Comparison of ENCODE assay signal across 8 mouse cellular contexts in the genomic region with DNA sequence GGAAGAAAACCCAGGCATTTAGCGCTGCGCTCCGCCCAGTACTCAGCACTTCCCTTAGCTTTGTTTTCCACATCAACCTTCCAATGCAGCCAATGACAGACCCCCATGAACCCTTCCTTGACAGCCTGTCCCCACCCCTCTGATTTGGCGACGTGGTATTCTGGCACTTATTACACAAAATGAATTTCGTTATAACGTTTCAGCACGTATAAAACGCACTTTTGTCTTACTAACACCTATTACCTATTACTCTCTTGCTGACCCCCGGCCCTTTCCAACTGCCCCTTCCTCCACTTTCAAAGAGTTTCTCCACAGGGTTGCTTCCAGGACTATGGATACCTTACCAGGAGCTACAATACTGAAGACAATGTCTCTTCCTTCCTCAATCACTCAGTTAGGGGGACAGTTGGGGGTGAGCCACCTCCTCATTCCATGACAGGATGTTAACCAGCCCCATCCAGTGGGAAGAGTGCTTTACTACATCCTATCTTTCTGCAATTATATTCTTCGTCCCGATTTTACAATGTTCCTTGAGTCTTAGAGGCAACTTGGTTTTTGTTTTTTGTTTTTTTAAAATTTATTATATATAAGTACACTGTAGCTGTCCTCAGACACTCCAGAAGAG. TPM values are rescaled to one million over a fixed set of nuclear protein-coding genes. Genes with fewer than 3 reads are reported as not detected.
DNase-seq lines count a peak whose midpoint lies in the region; ATAC-seq and TF ChIP-seq lines count a peak whose summit lies in the region.

No protein-coding gene starts in this region.

- peak overlapping the region; percentile 87 for H3K4me2 ChIP-seq in liver, embryonic 11.5 days
- peak overlapping the region; percentile 91 for H3K4me2 ChIP-seq in stomach, embryonic 16.5 days (ENCODE audit: low read depth, low read length)

- H3K36me3 ChIP-seq in testis, adult 2 months (ENCODE audit: control insufficient read depth, insufficient read depth, low read length) = no peaks in the 10 kb centered on the region
- H3K36me3 ChIP-seq in liver, embryonic 11.5 days (ENCODE audit: control insufficient read depth, insufficient read depth, low read length) = peaks cover 27% of the 10 kb centered on the region
- H3K36me3 ChIP-seq in stomach, embryonic 16.5 days (ENCODE audit: control insufficient read depth, insufficient read depth, low read length) = peaks cover 26% of the 10 kb centered on the region

- H3K9ac ChIP-seq in liver, embryonic 11.5 days (ENCODE audit: low read depth, low read length) = peak overlapping the region; percentile 68; the same call in 1 of the 2 replicates
- H3K9ac ChIP-seq in stomach, embryonic 16.5 days (ENCODE audit: low read length) = peak overlapping the region; percentile 85

- ATAC-seq in liver, embryonic 11.5 days (replicated peaks; ENCODE audit: low FRiP score) = 0 out of 2 replicates have a peak, but pooled peaks have one; percentile 18
- ATAC-seq in stomach, embryonic 16.5 days (ENCODE audit: insufficient read depth, low FRiP score) = no peak

- 12% methylated on average over 12 of the region's 12 CpGs for WGBS in liver, embryonic 11.5 days
- WGBS in stomach, embryonic 16.5 days = 10% methylated on average over 12 of the region's 12 CpGs

- DNase-seq in embryo, embryonic 11 days = peak; percentile 56
- no peak for DNase-seq in embryo, embryonic 9.5 days (ENCODE audit: extremely low spot score)
- no peak for DNase-seq in testis, postnatal 14 days (ENCODE audit: low spot score)
- DNase-seq in liver, embryonic 11.5 days (ENCODE audit: low spot score) = no peak
- no peak for DNase-seq in thymus, postnatal 10 days (ENCODE audit: low spot score in 2 of 2)
- no peak for DNase-seq in thymus, postnatal 36 days

- H3K4me3 ChIP-seq in testis, adult 2 months (ENCODE audit: control insufficient read depth, low read depth, low read length) = peak overlapping the region; percentile 54
- H3K4me3 ChIP-seq in liver, embryonic 11.5 days (ENCODE audit: low read depth, low read length) = peak overlapping the region; percentile 56
- peak overlapping the region; percentile 46 for H3K4me3 ChIP-seq in stomach, embryonic 16.5 days (replicated peaks; ENCODE audit: low read length)

- peaks cover 11% of the 10 kb centered on the region for H3K4me1 ChIP-seq in testis, adult 2 months (ENCODE audit: control insufficient read depth, insufficient read depth, low read length)
- peaks cover 26% of the 10 kb centered on the region for H3K4me1 ChIP-seq in liver, embryonic 11.5 days (replicated peaks; ENCODE audit: control insufficient read depth, insufficient read depth, low read length)
- H3K4me1 ChIP-seq in stomach, embryonic 16.5 days (ENCODE audit: control insufficient read depth, insufficient read depth, low read length) = peaks cover 28% of the 10 kb centered on the region

- TF ChIP-seq CTCF in testis, adult 2 months (IDR thresholded peaks at IDR 0.05; ENCODE audit: control insufficient read depth, insufficient read depth, insufficient replicate concordance, low read depth, low read length) = no peak

- no peak for TF ChIP-seq POLR2A in testis, adult 2 months (IDR thresholded peaks at IDR 0.05; ENCODE audit: control insufficient read depth, low read depth, low read length)

- no peaks in the 10 kb centered on the region for H3K9me3 ChIP-seq in liver, embryonic 11.5 days (ENCODE audit: control insufficient read depth, low read length)
- H3K9me3 ChIP-seq in stomach, embryonic 16.5 days (replicated peaks; ENCODE audit: control insufficient read depth, low read length) = no peaks in the 10 kb centered on the region

- no peak overlapping the region for H3K27ac ChIP-seq in testis, adult 2 months (ENCODE audit: control insufficient read depth, insufficient read depth, low read depth, low read length)
- peak overlapping the region; percentile 70 for H3K27ac ChIP-seq in liver, embryonic 11.5 days (ENCODE audit: low read depth, low read length)
- H3K27ac ChIP-seq in stomach, embryonic 16.5 days (ENCODE audit: low read length) = peak overlapping the region; percentile 82

- H3K27me3 ChIP-seq in testis, adult 2 months (ENCODE audit: control insufficient read depth, insufficient read depth, low read length) = no peaks in the 10 kb centered on the region
- H3K27me3 ChIP-seq in liver, embryonic 11.5 days (replicated peaks; ENCODE audit: control insufficient read depth, insufficient read depth, low read length) = no peaks in the 10 kb centered on the region
- H3K27me3 ChIP-seq in stomach, embryonic 16.5 days (ENCODE audit: control insufficient read depth, insufficient read depth, low read length) = no peaks in the 10 kb centered on the region

RNA-seq across cellular contexts. Expression of gene Sema3b, which starts 4.0 kb away (rescaled TPM):
- 2.1 and 4.1 TPM in 2 replicates for polyA plus RNA-seq in testis, adult 2 months (2012; rRNA removed)
- 0.63 and 0.79 TPM in 2 replicates for polyA plus RNA-seq in liver, embryonic 11.5 days (2014; fragmentation: Nextera tagmentation; extraction: Ambion mirVana)
- polyA plus RNA-seq in stomach, embryonic 16.5 days (2015; fragmentation: Nextera tagmentation; extraction: Ambion mirVana) = 14.9 and 16.3 TPM in 2 replicates

RNA-seq across cellular contexts. Expression of gene Gnai2, which starts 22.1 kb away (rescaled TPM):
- polyA plus RNA-seq in testis, adult 2 months (2012; rRNA removed) = 87.7 and 103 TPM in 2 replicates
- 217 and 233 TPM in 2 replicates for polyA plus RNA-seq in liver, embryonic 11.5 days (2014; fragmentation: Nextera tagmentation; extraction: Ambion mirVana)
- 308 and 311 TPM in 2 replicates for polyA plus RNA-seq in stomach, embryonic 16.5 days (2015; fragmentation: Nextera tagmentation; extraction: Ambion mirVana)

RNA-seq across cellular contexts. Expression of gene Ifrd2, which starts 25.6 kb away (rescaled TPM):
- 16.4 and 20.5 TPM in 2 replicates for polyA plus RNA-seq in testis, adult 2 months (2012; rRNA removed)
- polyA plus RNA-seq in liver, embryonic 11.5 days (2014; fragmentation: Nextera tagmentation; extraction: Ambion mirVana) = 219 and 230 TPM in 2 replicates
- polyA plus RNA-seq in stomach, embryonic 16.5 days (2015; fragmentation: Nextera tagmentation; extraction: Ambion mirVana) = 62.0 and 77.7 TPM in 2 replicates

RNA-seq across cellular contexts. Expression of gene Hyal3, which starts 32.4 kb away (rescaled TPM):
- polyA plus RNA-seq in testis, adult 2 months (2012; rRNA removed) = 1.6 and 1.8 TPM in 2 replicates
- 1.0 and 1.5 TPM in 2 replicates for polyA plus RNA-seq in liver, embryonic 11.5 days (2014; fragmentation: Nextera tagmentation; extraction: Ambion mirVana)
- 1.4 and 1.9 TPM in 2 replicates for polyA plus RNA-seq in stomach, embryonic 16.5 days (2015; fragmentation: Nextera tagmentation; extraction: Ambion mirVana)

RNA-seq across cellular contexts. Expression of gene Naa80, which starts 34.4 kb away (rescaled TPM):
- 136 and 139 TPM in 2 replicates for polyA plus RNA-seq in testis, adult 2 months (2012; rRNA removed)
- polyA plus RNA-seq in liver, embryonic 11.5 days (2014; fragmentation: Nextera tagmentation; extraction: Ambion mirVana) = 20.5 and 20.7 TPM in 2 replicates
- 17.4 and 20.4 TPM in 2 replicates for polyA plus RNA-seq in stomach, embryonic 16.5 days (2015; fragmentation: Nextera tagmentation; extraction: Ambion mirVana)
